Mouse (Mus musculus): Measurements from ENCODE around the gene Gprc5c.

- TF ChIP-seq CTCF (conservative IDR thresholded peaks at IDR 0.05 in 1 of 2, IDR thresholded peaks at IDR 0.05 in 1 of 2; ENCODE audit: low read depth in 2 of 2, low read length in 2 of 2) (no peak), PAX5 (IDR thresholded peaks at IDR 0.05; ENCODE audit: low read length) (no peak), POLR2A (IDR thresholded peaks at IDR 0.05; ENCODE audit: low read depth, low read length) (no peak), CHD2 (IDR thresholded peaks at IDR 0.05; ENCODE audit: low read length) (no peak), EP300 (IDR thresholded peaks at IDR 0.05; ENCODE audit: low read length) (no peak), NELFE (IDR thresholded peaks at IDR 0.05; ENCODE audit: low read depth, low read length) (no peak), USF2 (conservative IDR thresholded peaks at IDR 0.05; ENCODE audit: low read depth, low read length) (no peak), MEF2A (IDR thresholded peaks at IDR 0.05; ENCODE audit: borderline replicate concordance, low read depth, low read length) (no peak), ZKSCAN1 (IDR thresholded peaks at IDR 0.05; ENCODE audit: borderline replicate concordance, low read depth, low read length) (no peak), ZMIZ1 (IDR thresholded peaks at IDR 0.05; ENCODE audit: low read depth, low read length) (no peak), POLR2AphosphoS2 (IDR thresholded peaks at IDR 0.05; ENCODE audit: low read depth, low read length) (no peak), ZC3H11A (IDR thresholded peaks at IDR 0.05; ENCODE audit: low read depth, low read length) (no peak), BHLHE40 (IDR thresholded peaks at IDR 0.05; ENCODE audit: low read depth, low read length) (no peak)
These were observed 20.6 kb downstream of the Gprc5c start for GRCm38 (mm10) chr11:114871540-114871939.
